Mouse (Mus musculus): Measurements from ENCODE around the gene Vil1. TPM values are rescaled to one million over a fixed set of nuclear protein-coding genes. Genes with fewer than 3 reads are reported as not detected.
A peak's percentile ranks its signal among the peaks of the same experiment; 100 is the strongest.

Gene Vil1
- polyA plus RNA-seq, 1 experiment, result 892 TPM

DNA sequence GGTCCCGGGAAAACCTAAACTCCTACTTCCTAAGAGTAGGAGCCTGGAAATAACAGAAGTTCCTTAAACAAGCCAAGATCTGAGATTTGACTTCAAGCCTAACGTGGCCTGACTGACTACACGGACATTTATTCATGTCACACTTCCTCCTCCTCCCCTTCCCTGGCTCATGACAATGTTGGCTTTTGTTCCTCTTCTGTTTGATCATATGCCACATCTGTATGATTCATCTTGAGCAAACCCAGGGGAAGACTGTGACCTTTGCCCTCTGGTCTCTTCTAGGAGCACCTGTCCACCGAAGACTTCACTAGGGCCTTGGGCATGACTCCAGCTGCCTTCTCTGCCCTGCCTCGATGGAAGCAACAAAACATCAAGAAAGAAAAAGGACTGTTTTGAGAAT is 25.4 kb downstream of the Vil1 start:
- no peak overlapping the region for H3K4me3 ChIP-seq (ENCODE audit: low read depth, low read length)
- 17% methylated on average over 5 of the region's 5 CpGs for WGBS
- H3K4me1 ChIP-seq (ENCODE audit: control insufficient read depth, insufficient read depth, insufficient read length, low read length), result peaks cover 20% of the 10 kb centered on the region; the same call in 1 of the 2 replicates
- H3K27me3 ChIP-seq (ENCODE audit: control insufficient read depth, insufficient read depth, low read length), result no peaks in the 10 kb centered on the region
- TF ChIP-seq POLR2A (IDR thresholded peaks at IDR 0.05; ENCODE audit: low read depth, low read length) (no peak), CTCF (IDR thresholded peaks at IDR 0.05; ENCODE audit: extremely low read depth, insufficient read length, insufficient replicate concordance, low read depth, low read length) (no peak)
- peaks cover 56% of the 10 kb centered on the region for H3K36me3 ChIP-seq (ENCODE audit: control insufficient read depth, insufficient read depth, low read length)
- H3K27ac ChIP-seq (ENCODE audit: insufficient read depth, low read depth, low read length), result peak overlapping the region; percentile 95

DNA sequence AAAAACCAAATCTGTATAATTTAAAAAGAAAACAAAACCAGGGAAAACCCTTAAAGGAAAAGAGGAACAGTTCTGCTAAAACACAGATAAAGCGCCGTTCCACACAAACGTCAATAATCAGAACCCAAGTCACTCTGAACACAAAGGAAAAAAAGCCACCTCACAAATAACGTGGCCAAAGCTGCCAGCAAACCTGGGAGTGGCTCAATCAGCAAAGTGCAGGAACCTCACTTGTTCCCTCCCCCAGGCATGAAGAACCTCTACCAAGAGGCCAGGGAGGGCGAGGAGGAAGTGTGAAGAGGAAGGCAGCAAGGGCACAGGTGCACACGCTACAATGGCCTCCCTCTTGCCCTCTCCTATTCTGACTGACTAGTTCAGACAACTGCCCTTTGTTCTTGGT is 26.4 kb downstream of the Vil1 start:
- 18% methylated on average over 6 of the region's 6 CpGs for WGBS
- Histone ChIP-seq H3K27ac (ENCODE audit: insufficient read depth, low read depth, low read length) (peak overlapping the region; percentile 92), H3K36me3 (ENCODE audit: control insufficient read depth, insufficient read depth, low read length) (peaks cover 53% of the 10 kb centered on the region), H3K4me1 (ENCODE audit: control insufficient read depth, insufficient read depth, insufficient read length, low read length) (peaks cover 20% of the 10 kb centered on the region; the same call in 1 of the 2 replicates), H3K27me3 (ENCODE audit: control insufficient read depth, insufficient read depth, low read length) (no peaks in the 10 kb centered on the region), H3K4me3 (ENCODE audit: low read depth, low read length) (no peak overlapping the region)
- no peak for TF ChIP-seq CTCF (IDR thresholded peaks at IDR 0.05; ENCODE audit: extremely low read depth, insufficient read length, insufficient replicate concordance, low read depth, low read length)
- TF ChIP-seq POLR2A (IDR thresholded peaks at IDR 0.05; ENCODE audit: low read depth, low read length), result no peak; the same call in 1 of the 2 replicates

DNA sequence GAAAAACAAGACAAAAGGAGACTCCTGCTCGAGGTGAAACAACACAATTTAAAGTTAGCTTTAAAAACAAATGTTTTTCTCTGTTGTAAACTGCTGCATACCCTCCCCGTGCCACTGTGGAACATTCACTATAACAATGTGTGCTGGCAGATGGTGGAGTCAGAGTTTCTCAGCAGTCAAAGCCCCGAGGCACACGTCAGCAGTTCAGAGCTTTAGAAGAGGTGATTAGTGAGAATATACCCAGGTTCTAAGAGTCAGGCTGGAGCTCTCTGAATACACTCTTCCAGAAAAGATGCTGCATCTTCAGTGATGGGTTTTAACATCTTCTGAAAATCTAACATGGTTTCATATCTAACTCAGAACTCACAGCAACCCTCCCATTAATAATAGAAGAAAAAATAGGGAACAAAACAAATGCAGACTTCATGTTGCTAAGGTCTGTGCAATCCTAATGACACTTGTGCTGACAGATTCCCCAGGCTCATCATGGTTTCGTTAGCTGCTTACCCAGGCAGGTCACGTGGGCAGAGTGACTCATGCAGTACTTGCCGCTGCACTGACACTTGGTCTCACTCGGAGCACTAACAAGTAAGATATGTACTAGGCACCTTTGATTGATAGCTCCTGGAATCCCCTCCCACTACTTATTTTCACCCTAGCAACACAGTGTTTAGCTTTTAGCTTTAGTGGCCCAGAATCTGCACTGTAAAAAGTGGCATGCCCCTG is 28.7 kb downstream of the Vil1 start:
- Histone ChIP-seq H3K27ac (ENCODE audit: insufficient read depth, low read depth, low read length) (peak overlapping the region; percentile 30; the same call in 1 of the 2 replicates), H3K4me1 (ENCODE audit: control insufficient read depth, insufficient read depth, insufficient read length, low read length) (peaks cover 13% of the 10 kb centered on the region; the same call in 1 of the 2 replicates), H3K36me3 (ENCODE audit: control insufficient read depth, insufficient read depth, low read length) (peaks cover 44% of the 10 kb centered on the region), H3K27me3 (ENCODE audit: control insufficient read depth, insufficient read depth, low read length) (no peaks in the 10 kb centered on the region), H3K4me3 (ENCODE audit: low read depth, low read length) (no peak overlapping the region)
- TF ChIP-seq CTCF (IDR thresholded peaks at IDR 0.05; ENCODE audit: extremely low read depth, insufficient read length, insufficient replicate concordance, low read depth, low read length) (no peak), POLR2A (IDR thresholded peaks at IDR 0.05; ENCODE audit: low read depth, low read length) (no peak)
- 39% methylated on average over 8 of the region's 8 CpGs for WGBS

DNA sequence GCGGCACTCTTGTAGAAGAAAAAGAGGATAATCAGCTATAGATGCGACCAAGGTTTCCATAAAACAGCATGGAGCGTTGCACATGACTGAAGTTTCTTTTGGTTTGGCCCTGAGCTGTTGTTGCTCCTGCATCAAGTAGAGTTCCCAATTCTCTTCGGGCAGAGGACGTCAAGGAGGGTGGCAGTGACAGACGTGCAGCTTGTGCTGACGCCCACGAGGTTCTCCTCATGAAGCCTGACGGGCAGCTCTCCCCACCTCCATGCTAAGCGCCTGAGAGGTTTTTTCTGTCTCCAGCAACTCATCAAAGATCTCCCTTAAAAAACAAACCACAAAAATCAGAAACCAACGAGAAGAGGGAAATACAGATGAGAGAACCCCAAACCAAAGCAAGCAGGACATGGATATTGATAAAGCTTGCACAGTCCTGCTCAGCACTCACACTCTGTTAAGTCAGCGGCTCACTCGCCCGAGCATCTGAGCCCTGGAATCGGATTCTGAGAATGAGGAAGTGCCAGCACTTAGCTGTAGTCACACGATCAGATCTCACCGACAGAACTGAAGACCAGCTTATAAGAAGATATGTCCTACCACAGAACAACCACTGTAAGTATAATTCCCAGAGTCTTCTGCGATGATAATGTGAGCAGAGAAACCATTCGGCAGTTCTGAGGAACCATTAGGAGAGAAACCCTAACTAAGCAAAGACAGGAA is 30.1 kb downstream of the Vil1 start:
- TF ChIP-seq CTCF (IDR thresholded peaks at IDR 0.05; ENCODE audit: extremely low read depth, insufficient read length, insufficient replicate concordance, low read depth, low read length), result no peak
- no peak for TF ChIP-seq POLR2A (IDR thresholded peaks at IDR 0.05; ENCODE audit: low read depth, low read length)
- Histone ChIP-seq H3K4me3 (ENCODE audit: low read depth, low read length) (no peak overlapping the region), H3K27me3 (ENCODE audit: control insufficient read depth, insufficient read depth, low read length) (no peaks in the 10 kb centered on the region), H3K27ac (ENCODE audit: insufficient read depth, low read depth, low read length) (no peak overlapping the region), H3K36me3 (ENCODE audit: control insufficient read depth, insufficient read depth, low read length) (peaks cover 32% of the 10 kb centered on the region), H3K4me1 (ENCODE audit: control insufficient read depth, insufficient read depth, insufficient read length, low read length) (peaks cover 8% of the 10 kb centered on the region; the same call in 1 of the 2 replicates)
- 84% methylated on average over 19 of the region's 19 CpGs for WGBS

DNA sequence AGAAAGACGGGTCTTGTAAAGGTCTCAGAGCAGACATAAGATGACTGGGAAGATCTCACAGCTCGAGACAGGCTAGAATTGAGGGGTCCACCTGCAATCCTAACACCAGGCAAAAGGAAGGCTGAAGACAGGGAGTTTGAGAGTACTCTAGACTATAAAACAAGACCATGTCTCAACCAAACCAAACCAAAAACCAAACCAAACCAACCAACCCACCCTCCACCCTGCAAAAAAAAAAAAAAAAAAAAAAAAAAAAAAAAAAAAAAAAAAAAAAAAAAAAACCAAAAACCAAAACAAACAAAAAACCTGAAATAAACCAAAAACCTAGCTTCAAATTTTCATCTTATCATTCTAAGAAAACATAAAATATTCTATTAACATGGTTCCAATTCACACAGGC is 35.4 kb downstream of the Vil1 start:
- TF ChIP-seq POLR2A (IDR thresholded peaks at IDR 0.05; ENCODE audit: low read depth, low read length) (no peak), CTCF (IDR thresholded peaks at IDR 0.05; ENCODE audit: extremely low read depth, insufficient read length, insufficient replicate concordance, low read depth, low read length) (no peak)
- peaks cover 30% of the 10 kb centered on the region for H3K36me3 ChIP-seq (ENCODE audit: control insufficient read depth, insufficient read depth, low read length)
- H3K4me1 ChIP-seq (ENCODE audit: control insufficient read depth, insufficient read depth, insufficient read length, low read length), result no peaks in the 10 kb centered on the region
- no peak overlapping the region for H3K4me3 ChIP-seq (ENCODE audit: low read depth, low read length)
- WGBS, result 95% methylated on average over 2 of the region's 2 CpGs
- no peak overlapping the region for H3K27ac ChIP-seq (ENCODE audit: insufficient read depth, low read depth, low read length)
- no peaks in the 10 kb centered on the region for H3K27me3 ChIP-seq (ENCODE audit: control insufficient read depth, insufficient read depth, low read length)

DNA sequence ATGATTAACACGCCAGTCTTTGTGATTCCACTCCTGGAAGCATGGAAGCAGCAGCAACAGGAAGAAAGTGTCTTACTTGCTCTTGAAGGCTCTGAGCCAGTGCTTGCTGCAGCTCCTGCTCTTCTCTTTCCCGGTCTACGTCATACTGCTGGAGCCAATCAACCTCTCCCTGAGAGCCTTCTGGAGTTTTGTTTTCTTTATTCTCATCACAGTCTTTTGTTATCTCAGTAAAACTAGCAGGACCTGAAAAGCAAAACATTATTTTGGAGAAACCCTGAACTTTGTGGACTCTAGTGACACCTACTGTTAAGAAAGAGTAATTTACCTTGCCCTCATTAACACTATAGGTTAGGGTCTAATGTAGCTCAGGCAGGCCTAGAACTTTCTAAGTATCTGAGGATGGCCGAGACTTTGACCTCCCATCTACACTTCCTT is 43.5 kb downstream of the Vil1 start:
- H3K4me1 ChIP-seq (ENCODE audit: control insufficient read depth, insufficient read depth, insufficient read length, low read length), result no peaks in the 10 kb centered on the region
- peak; percentile 41; the same call in 1 of the 2 replicates for TF ChIP-seq CTCF (IDR thresholded peaks at IDR 0.05; ENCODE audit: extremely low read depth, insufficient read length, insufficient replicate concordance, low read depth, low read length)
- TF ChIP-seq POLR2A (IDR thresholded peaks at IDR 0.05; ENCODE audit: low read depth, low read length), result no peak
- H3K27ac ChIP-seq (ENCODE audit: insufficient read depth, low read depth, low read length), result peak overlapping the region; percentile 29
- WGBS, result 18% methylated on average over 4 of the region's 4 CpGs
- no peak overlapping the region for H3K4me3 ChIP-seq (ENCODE audit: low read depth, low read length)
- no peaks in the 10 kb centered on the region for H3K27me3 ChIP-seq (ENCODE audit: control insufficient read depth, insufficient read depth, low read length)
- peaks cover 31% of the 10 kb centered on the region for H3K36me3 ChIP-seq (ENCODE audit: control insufficient read depth, insufficient read depth, low read length)

DNA sequence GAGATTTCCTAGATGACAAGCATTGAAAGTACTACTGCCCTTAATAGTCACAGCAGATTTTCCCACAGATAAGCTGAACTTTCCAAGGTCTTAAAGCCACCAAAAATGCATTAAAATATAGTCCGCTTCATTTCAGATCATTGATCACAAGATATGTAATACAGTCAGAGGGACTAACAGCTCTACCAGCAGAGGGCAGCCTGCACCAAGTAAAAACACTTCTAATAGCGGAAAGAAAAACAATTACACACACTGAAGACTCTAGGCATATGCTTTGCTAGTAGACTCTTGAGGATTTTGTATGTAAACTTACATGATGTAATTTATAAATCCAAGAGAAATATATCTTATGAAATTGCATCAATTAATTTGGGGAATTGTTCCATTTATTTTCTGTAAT is 51.1 kb downstream of the Vil1 start:
- Histone ChIP-seq H3K27ac (ENCODE audit: insufficient read depth, low read depth, low read length) (no peak overlapping the region), H3K4me3 (ENCODE audit: low read depth, low read length) (no peak overlapping the region), H3K27me3 (ENCODE audit: control insufficient read depth, insufficient read depth, low read length) (no peaks in the 10 kb centered on the region), H3K36me3 (ENCODE audit: control insufficient read depth, insufficient read depth, low read length) (peaks cover 27% of the 10 kb centered on the region), H3K4me1 (ENCODE audit: control insufficient read depth, insufficient read depth, insufficient read length, low read length) (no peaks in the 10 kb centered on the region)
- 48% methylated on average over 2 of the region's 2 CpGs for WGBS
- TF ChIP-seq CTCF (IDR thresholded peaks at IDR 0.05; ENCODE audit: extremely low read depth, insufficient read length, insufficient replicate concordance, low read depth, low read length) (no peak), POLR2A (IDR thresholded peaks at IDR 0.05; ENCODE audit: low read depth, low read length) (no peak)

Other genes starting within 250 kb of the Vil1 start
- gene Cxcr1, start 214.7 kb upstream of the Vil1 start, polyA plus RNA-seq (2012; rRNA removed), result not detected in 2 replicates
- 110 and 323 TPM in 2 replicates for gene Arpc2, start 173.3 kb upstream of the Vil1 start, polyA plus RNA-seq (2012; rRNA removed)
- 1.8 and 3.1 TPM in 2 replicates for gene Gpbar1, start 130.8 kb upstream of the Vil1 start, polyA plus RNA-seq (2012; rRNA removed)
- gene Aamp, start 124.6 kb upstream of the Vil1 start, polyA plus RNA-seq (2012; rRNA removed), result 81.6 and 160 TPM in 2 replicates
- gene Pnkd, start 124.4 kb upstream of the Vil1 start, polyA plus RNA-seq (2012; rRNA removed), result 36.9 and 62.6 TPM in 2 replicates
- 497 and 689 TPM in 2 replicates for gene Tmbim1, start 103.8 kb upstream of the Vil1 start, polyA plus RNA-seq (2012; rRNA removed)
- 0.05 and 0.39 TPM in 2 replicates for gene Catip, start 47.3 kb upstream of the Vil1 start, polyA plus RNA-seq (2012; rRNA removed)
- gene Slc11a1, start 34.2 kb upstream of the Vil1 start, polyA plus RNA-seq (2012; rRNA removed), result 12.7 and 17.9 TPM in 2 replicates
- gene Ctdsp1, start 17.9 kb upstream of the Vil1 start, polyA plus RNA-seq (2012; rRNA removed), result 58.4 and 177 TPM in 2 replicates
- 9.0 and 16.4 TPM in 2 replicates for gene Cnot9, start 96.7 kb downstream of the Vil1 start, polyA plus RNA-seq (2012; rRNA removed)
- gene Plcd4, start 133.5 kb downstream of the Vil1 start, polyA plus RNA-seq (2012; rRNA removed), result not detected in 2 replicates
- 0.33 and 1.2 TPM in 2 replicates for gene Usp37, start 134.9 kb downstream of the Vil1 start, polyA plus RNA-seq (2012; rRNA removed)
- 5.0 and 8.5 TPM in 2 replicates for gene Zfp142, start 178.9 kb downstream of the Vil1 start, polyA plus RNA-seq (2012; rRNA removed)
- 5.3 and 5.9 TPM in 2 replicates for gene Bcs1l, start 178.9 kb downstream of the Vil1 start, polyA plus RNA-seq (2012; rRNA removed)
- 18.8 and 31.3 TPM in 2 replicates for gene Rnf25, start 192.0 kb downstream of the Vil1 start, polyA plus RNA-seq (2012; rRNA removed)
- 1.1 and 1.4 TPM in 2 replicates for gene Stk36, start 192.1 kb downstream of the Vil1 start, polyA plus RNA-seq (2012; rRNA removed)

Measured in small intestine, adult 2 months (tissue).